ENCODE assay signal across 8 mouse cellular contexts in genomic region chr6:128802999-128803857, GRCm38 (mm10). TPM values are rescaled to one million over a fixed set of nuclear protein-coding genes. Genes with fewer than 3 reads are reported as not detected.
A peak's percentile ranks its signal among the peaks of the same experiment; 100 is the strongest.
DNase-seq lines count a peak whose midpoint lies in the region; ATAC-seq and TF ChIP-seq lines count a peak whose summit lies in the region.

No protein-coding gene starts in this region.

- TF ChIP-seq CTCF in ES-Bruce4 (IDR thresholded peaks at IDR 0.05; ENCODE audit: low read depth, low read length) = peak; percentile 75
- peak; percentile 100 for TF ChIP-seq CTCF in liver, postnatal 0 days (IDR thresholded peaks at IDR 0.05; ENCODE audit: low read depth)

- H3K36me3 ChIP-seq in ES-Bruce4 (ENCODE audit: control insufficient read depth, insufficient read depth, low read length, poor library complexity, severe bottlenecking) = no peaks in the 10 kb centered on the region
- no peaks in the 10 kb centered on the region for H3K36me3 ChIP-seq in forebrain, embryonic 13.5 days (ENCODE audit: poor library complexity, severe bottlenecking)
- H3K36me3 ChIP-seq in liver, postnatal 0 days (replicated peaks; ENCODE audit: insufficient read depth, low read length) = no peaks in the 10 kb centered on the region
- no peaks in the 10 kb centered on the region for H3K36me3 ChIP-seq in neural tube, embryonic 14.5 days (ENCODE audit: control insufficient read depth, insufficient read depth, low read length)

- no peak for TF ChIP-seq EP300 in ES-Bruce4 (IDR thresholded peaks at IDR 0.05; ENCODE audit: insufficient read depth, low read depth, low read length)
- peak; percentile 41; the same call in 1 of the 2 replicates for TF ChIP-seq EP300 in liver, postnatal 0 days (IDR thresholded peaks at IDR 0.05; ENCODE audit: low read depth)

- H3K9me3 ChIP-seq in ES-Bruce4 (replicated peaks; ENCODE audit: control insufficient read depth, insufficient read depth, low read length, poor library complexity, severe bottlenecking) = peaks cover 2% of the 10 kb centered on the region; the same call in 1 of the 2 replicates
- no peaks in the 10 kb centered on the region for H3K9me3 ChIP-seq in forebrain, embryonic 13.5 days (replicated peaks)
- no peaks in the 10 kb centered on the region for H3K9me3 ChIP-seq in liver, postnatal 0 days (ENCODE audit: low read length)
- H3K9me3 ChIP-seq in neural tube, embryonic 14.5 days (ENCODE audit: control insufficient read depth, low read length) = no peaks in the 10 kb centered on the region

- 5% methylated on average over 26 of the region's 26 CpGs for WGBS in forebrain, embryonic 13.5 days
- WGBS in large intestine, adult 2 months = 6% methylated on average over 26 of the region's 26 CpGs
- 7% methylated on average over 26 of the region's 26 CpGs for WGBS in liver, postnatal 0 days (ENCODE audit: insufficient replicate concordance)
- 6% methylated on average over 26 of the region's 26 CpGs for WGBS in neural tube, embryonic 14.5 days

- peak overlapping the region; percentile 63 for H3K4me2 ChIP-seq in forebrain, embryonic 13.5 days
- H3K4me2 ChIP-seq in liver, postnatal 0 days (ENCODE audit: low read depth, low read length) = peak overlapping the region; percentile 76
- peak overlapping the region; percentile 54 for H3K4me2 ChIP-seq in neural tube, embryonic 14.5 days (ENCODE audit: low read depth, low read length)

- intact Hi-C loops in heart, postnatal 10 days (cut with DNase I) = loop anchor here (1.0 to 2.0 kb wide), 2 partner anchors 36 to 39 kb away; no protein-coding TSS in a partner anchor

- no peak overlapping the region for H3K27ac ChIP-seq in ES-Bruce4 (ENCODE audit: insufficient read depth, low read length)
- H3K27ac ChIP-seq in forebrain, embryonic 13.5 days = peak overlapping the region; percentile 72
- H3K27ac ChIP-seq in liver, postnatal 0 days (ENCODE audit: low read depth) = no peak overlapping the region
- H3K27ac ChIP-seq in neural tube, embryonic 14.5 days (ENCODE audit: low read depth, low read length) = peak overlapping the region; percentile 75; the same call in 1 of the 2 replicates

- H3K9ac ChIP-seq in ES-Bruce4 (ENCODE audit: low read depth, poor library complexity, severe bottlenecking) = no peak overlapping the region
- peak overlapping the region; percentile 66; the same call in 1 of the 2 replicates for H3K9ac ChIP-seq in forebrain, embryonic 13.5 days
- H3K9ac ChIP-seq in liver, postnatal 0 days (replicated peaks) = peak overlapping the region; percentile 50; the same call in 1 of the 2 replicates
- peak overlapping the region; percentile 50; the same call in 1 of the 2 replicates for H3K9ac ChIP-seq in neural tube, embryonic 14.5 days (replicated peaks; ENCODE audit: low read depth, low read length)

- no peak for TF ChIP-seq POLR2A in ES-Bruce4 (IDR thresholded peaks at IDR 0.05; ENCODE audit: insufficient read depth, low read length)

- H3K4me1 ChIP-seq in ES-Bruce4 (ENCODE audit: control insufficient read depth, insufficient read depth, low read length) = no peaks in the 10 kb centered on the region
- H3K4me1 ChIP-seq in forebrain, embryonic 13.5 days = peaks cover 5% of the 10 kb centered on the region
- peaks cover 6% of the 10 kb centered on the region for H3K4me1 ChIP-seq in liver, postnatal 0 days (ENCODE audit: insufficient read depth)
- no peaks in the 10 kb centered on the region; the same call in 1 of the 2 replicates for H3K4me1 ChIP-seq in neural tube, embryonic 14.5 days (ENCODE audit: control insufficient read depth, insufficient read depth, low read length)

- peak overlapping the region; percentile 67 for H3K4me3 ChIP-seq in ES-Bruce4 (ENCODE audit: low read depth, low read length)
- H3K4me3 ChIP-seq in forebrain, embryonic 13.5 days = peak overlapping the region; percentile 42
- H3K4me3 ChIP-seq in liver, postnatal 0 days (ENCODE audit: low read depth, low read length) = peak overlapping the region; percentile 45
- H3K4me3 ChIP-seq in neural tube, embryonic 14.5 days (ENCODE audit: low read depth, low read length) = peak overlapping the region; percentile 34

- H3K27me3 ChIP-seq in ES-Bruce4 (ENCODE audit: control insufficient read depth, insufficient read depth, low read length, poor library complexity, severe bottlenecking) = no peaks in the 10 kb centered on the region
- no peaks in the 10 kb centered on the region for H3K27me3 ChIP-seq in forebrain, embryonic 13.5 days
- H3K27me3 ChIP-seq in liver, postnatal 0 days (ENCODE audit: insufficient read depth, low read length) = no peaks in the 10 kb centered on the region
- H3K27me3 ChIP-seq in neural tube, embryonic 14.5 days (ENCODE audit: control insufficient read depth, insufficient read depth, low read length) = no peaks in the 10 kb centered on the region

- DNase-seq in heart, postnatal 10 days = peak; percentile 96 to 97
- peak; percentile 90 for DNase-seq in large intestine, adult 2 months (ENCODE audit: low read depth, low spot score)
- peak; percentile 97 for DNase-seq in liver, postnatal 0 days
- DNase-seq in testis, postnatal 10 days (ENCODE audit: low spot score) = peak; percentile 97

- peak; percentile 90 for ATAC-seq in cerebellum, adult (ENCODE audit: insufficient number of reproducible peaks, low FRiP score, low TSS enrichment)
- ATAC-seq in forebrain, embryonic 13.5 days = peak; percentile 93
- peak; percentile 86 for ATAC-seq in liver, postnatal 0 days
- peak; percentile 91 for ATAC-seq in neural tube, embryonic 14.5 days (ENCODE audit: low read depth)

RNA-seq across cellular contexts. Expression of gene Klrb1c, which starts 14.2 kb away (rescaled TPM):
- polyA plus RNA-seq in ES-Bruce4 (2011; ENCODE audit: insufficient read depth, insufficient read length, low read depth, missing spikeins) = not detected in 2 replicates
- not detected in 2 replicates for polyA plus RNA-seq in forebrain, embryonic 13.5 days (2015; fragmentation: Nextera tagmentation; extraction: Ambion mirVana)
- not detected for total RNA-seq in heart, postnatal 10 days (2021)
- polyA plus RNA-seq in large intestine, adult 2 months (2012; rRNA removed) = 0.21 and 0.31 TPM in 2 replicates
- polyA plus RNA-seq in liver, postnatal 0 days (2015; fragmentation: Nextera tagmentation; extraction: Ambion mirVana) = 0.64 and 1.1 TPM in 2 replicates
- not detected in 2 replicates for polyA plus RNA-seq in neural tube, embryonic 14.5 days (2014; fragmentation: Nextera tagmentation; extraction: Ambion mirVana)

RNA-seq across cellular contexts. Expression of gene Gm44511, which starts 22.9 kb away (rescaled TPM):
- polyA plus RNA-seq in ES-Bruce4 (2011; ENCODE audit: insufficient read depth, insufficient read length, low read depth, missing spikeins) = not detected in 2 replicates
- polyA plus RNA-seq in forebrain, embryonic 13.5 days (2015; fragmentation: Nextera tagmentation; extraction: Ambion mirVana) = not detected in 2 replicates
- not detected for total RNA-seq in heart, postnatal 10 days (2021)
- 1.6 TPM in 1 of 2 replicates, not detected in the other for polyA plus RNA-seq in large intestine, adult 2 months (2012; rRNA removed)
- not detected in 2 replicates for polyA plus RNA-seq in liver, postnatal 0 days (2015; fragmentation: Nextera tagmentation; extraction: Ambion mirVana)
- not detected in 2 replicates for polyA plus RNA-seq in neural tube, embryonic 14.5 days (2014; fragmentation: Nextera tagmentation; extraction: Ambion mirVana)

RNA-seq across cellular contexts. Expression of gene Klrb1b, which starts 22.9 kb away (rescaled TPM):
- polyA plus RNA-seq in ES-Bruce4 (2011; ENCODE audit: insufficient read depth, insufficient read length, low read depth, missing spikeins) = not detected in 2 replicates
- not detected in 2 replicates for polyA plus RNA-seq in forebrain, embryonic 13.5 days (2015; fragmentation: Nextera tagmentation; extraction: Ambion mirVana)
- not detected for total RNA-seq in heart, postnatal 10 days (2021)
- 0.79 and 0.93 TPM in 2 replicates for polyA plus RNA-seq in large intestine, adult 2 months (2012; rRNA removed)
- polyA plus RNA-seq in liver, postnatal 0 days (2015; fragmentation: Nextera tagmentation; extraction: Ambion mirVana) = 0.32 and 0.39 TPM in 2 replicates
- polyA plus RNA-seq in neural tube, embryonic 14.5 days (2014; fragmentation: Nextera tagmentation; extraction: Ambion mirVana) = not detected in 2 replicates

Comparison
In these comparisons a context has a peak if more than half of its experiments do, and no peak if none do; other contexts are left out.
1. H3K27ac ChIP-seq: peak in forebrain, embryonic 13.5 days (single experiment) and neural tube, embryonic 14.5 days (single experiment); none in ES-Bruce4 (single experiment) and liver, postnatal 0 days (single experiment).
2. Peak in every context shown above with its lines, with median percentiles within 50 percentile points of each other: H3K4me3 ChIP-seq, ATAC-seq, H3K4me2 ChIP-seq and DNase-seq.